Mouse (Mus musculus) heart, embryonic 16.5 days (tissue): ENCODE measurements around the gene Emg1. TPM values are rescaled to one million over a fixed set of nuclear protein-coding genes. Genes with fewer than 3 reads are reported as not detected.

Experiments used
- ATAC-seq: fragments of 200-750 bp; cut with Nextera tagmentation; replicated peaks from 2 replicates; pipeline ENCODE4 v1.8.0; 2017; ENCODE audit warnings: moderate number of reproducible peaks; ENCODE audit not compliant: insufficient read depth, low FRiP score; ENCODE audit errors: extremely low read depth
- H3K27ac ChIP-seq: fragments of 300-500 bp; sonication (generic); 2 replicates; pipeline ENCODE4 v1.5.1; 2014; ENCODE audit warnings: mild to moderate bottlenecking, low read length, control low read depth, moderate library complexity
- H3K27me3 ChIP-seq: fragments of 300-500 bp; sonication (generic); 2 replicates; pipeline ENCODE4 v1.6.1; 2014; ENCODE audit warnings: low read length, mixed read lengths; ENCODE audit not compliant: control insufficient read depth, insufficient read depth
- H3K36me3 ChIP-seq: fragments of 300-500 bp; sonication (generic); 2 replicates; pipeline ENCODE4 v1.6.1; 2014; ENCODE audit not compliant: control insufficient read depth, insufficient read depth
- H3K4me1 ChIP-seq: fragments of 300-500 bp; sonication (generic); 2 replicates; pipeline ENCODE4 v1.6.1; 2014; ENCODE audit warnings: low read length, mixed read lengths; ENCODE audit not compliant: control insufficient read depth, insufficient read depth
- H3K4me2 ChIP-seq: fragments of 300-500 bp; sonication (generic); 2 replicates; pipeline ENCODE4 v1.6.1; 2014; ENCODE audit warnings: low read depth, mild to moderate bottlenecking, control low read depth, low read length
- H3K4me3 ChIP-seq: fragments of 300-500 bp; sonication (generic); 2 replicates; pipeline ENCODE4 v1.5.1; 2014; ENCODE audit warnings: mild to moderate bottlenecking, control low read depth, low read length
- H3K9ac ChIP-seq: fragments of 300-500 bp; sonication (generic); 2 replicates; pipeline ENCODE4 v1.6.1; 2014; ENCODE audit warnings: low read length, control low read depth
- H3K9me3 ChIP-seq: fragments of 300-500 bp; sonication (generic); replicated peaks from 2 replicates; pipeline ENCODE4 v1.6.1; 2016; ENCODE audit warnings: low read length; ENCODE audit not compliant: control insufficient read depth
- WGBS: fragments of 180-500 bp; shearing (Covaris S2); extraction: QIAGEN DNeasy Blood & Tissue Kit; methylation state at CpG from one replicate; pipeline ENCODE4 v1.1.7; 2014; 5-methylcytosine and 5-hydroxymethylcytosine counted together
- polyA plus RNA-seq: library from polyadenylated mRNA; unstranded; fragments of >200 nt; fragmentation: Nextera tagmentation; extraction: Ambion mirVana; gene quantifications from 2 replicates; pipeline ENCODE4 v1.2.1, GENCODE M21; 2015

Emg1 gene
- polyA plus RNA-seq, 1 experiment from 2014 or later = 133 TPM

- no peak for ATAC-seq
- Histone ChIP-seq H3K9me3 (no peaks in the 10 kb centered on the region), H3K27me3 (no peaks in the 10 kb centered on the region), H3K4me1 (peaks cover 9% of the 10 kb centered on the region), H3K36me3 (peaks cover 35% of the 10 kb centered on the region), H3K9ac (no peak overlapping the region), H3K4me3 (no peak overlapping the region), H3K4me2 (no peak overlapping the region), H3K27ac (no peak overlapping the region)
- 62% methylated on average over 7 of the region's 7 CpGs for WGBS
Measured at GRCm38 (mm10) chr6:124703789-124704188, 8.2 kb downstream of the Emg1 start.

- no peaks in the 10 kb centered on the region for H3K9me3 ChIP-seq
- H3K9ac ChIP-seq = no peak overlapping the region
- H3K4me1 ChIP-seq = peaks cover 9% of the 10 kb centered on the region
- no peaks in the 10 kb centered on the region for H3K27me3 ChIP-seq
- H3K36me3 ChIP-seq = peaks cover 31% of the 10 kb centered on the region
- H3K4me2 ChIP-seq = no peak overlapping the region
- WGBS = 50% methylated on average over 3 of the region's 3 CpGs
- H3K4me3 ChIP-seq = no peak overlapping the region
- ATAC-seq = peak; percentile 68
- H3K27ac ChIP-seq = no peak overlapping the region
Measured at GRCm38 (mm10) chr6:124702784-124703103, 9.2 kb downstream of the Emg1 start.

GRCm38 (mm10) chr6:124702102-124702783, 9.7 kb downstream of the Emg1 start:
- no peaks in the 10 kb centered on the region for H3K27me3 ChIP-seq
- H3K27ac ChIP-seq = no peak overlapping the region
- peaks cover 9% of the 10 kb centered on the region for H3K4me1 ChIP-seq
- no peak overlapping the region for H3K9ac ChIP-seq
- no peaks in the 10 kb centered on the region for H3K9me3 ChIP-seq
- no peak overlapping the region for H3K4me3 ChIP-seq
- 90% methylated on average over 17 of the region's 17 CpGs for WGBS
- peaks cover 31% of the 10 kb centered on the region for H3K36me3 ChIP-seq
- H3K4me2 ChIP-seq = no peak overlapping the region
- ATAC-seq = no peak

- H3K36me3 ChIP-seq = peaks cover 31% of the 10 kb centered on the region
- ATAC-seq = no peak
- H3K4me2 ChIP-seq = no peak overlapping the region
- WGBS = 73% methylated on average over 8 of the region's 8 CpGs
- H3K9me3 ChIP-seq = no peaks in the 10 kb centered on the region
- H3K4me3 ChIP-seq = no peak overlapping the region
- peaks cover 9% of the 10 kb centered on the region for H3K4me1 ChIP-seq
- no peak overlapping the region for H3K27ac ChIP-seq
- no peak overlapping the region for H3K9ac ChIP-seq
- H3K27me3 ChIP-seq = no peaks in the 10 kb centered on the region
Measured at GRCm38 (mm10) chr6:124701338-124701737, 10.6 kb downstream of the Emg1 start.

GRCm38 (mm10) chr6:124699962-124700610, 11.9 kb downstream of the Emg1 start:
- H3K4me1 ChIP-seq = peaks cover 9% of the 10 kb centered on the region
- H3K36me3 ChIP-seq = peaks cover 26% of the 10 kb centered on the region
- H3K4me2 ChIP-seq = no peak overlapping the region
- H3K9me3 ChIP-seq = no peaks in the 10 kb centered on the region
- peak; percentile 23; the same call in 1 of the 2 replicates for ATAC-seq
- 76% methylated on average over 11 of the region's 11 CpGs for WGBS
- peak overlapping the region; percentile 55 for H3K27ac ChIP-seq
- no peak overlapping the region for H3K4me3 ChIP-seq
- no peak overlapping the region; the same call in 1 of the 2 replicates for H3K9ac ChIP-seq
- H3K27me3 ChIP-seq = no peaks in the 10 kb centered on the region

GRCm38 (mm10) chr6:124699366-124699765, 12.6 kb downstream of the Emg1 start:
- no peaks in the 10 kb centered on the region for H3K9me3 ChIP-seq
- peaks cover 14% of the 10 kb centered on the region for H3K4me1 ChIP-seq
- H3K4me2 ChIP-seq = no peak overlapping the region
- no peak for ATAC-seq
- no peaks in the 10 kb centered on the region for H3K27me3 ChIP-seq
- H3K36me3 ChIP-seq = peaks cover 18% of the 10 kb centered on the region
- 87% methylated on average over 4 of the region's 4 CpGs for WGBS
- H3K27ac ChIP-seq = no peak overlapping the region
- no peak overlapping the region for H3K4me3 ChIP-seq
- no peak overlapping the region for H3K9ac ChIP-seq

GRCm38 (mm10) chr6:124698751-124699150, 13.2 kb downstream of the Emg1 start:
- WGBS = 80% methylated on average over 6 of the region's 6 CpGs
- no peaks in the 10 kb centered on the region for H3K27me3 ChIP-seq
- H3K9ac ChIP-seq = no peak overlapping the region
- ATAC-seq = no peak
- no peak overlapping the region for H3K4me3 ChIP-seq
- H3K36me3 ChIP-seq = peaks cover 13% of the 10 kb centered on the region
- H3K4me1 ChIP-seq = peaks cover 19% of the 10 kb centered on the region
- H3K4me2 ChIP-seq = no peak overlapping the region
- H3K27ac ChIP-seq = no peak overlapping the region
- H3K9me3 ChIP-seq = no peaks in the 10 kb centered on the region

GRCm38 (mm10) chr6:124696441-124697150, 15.4 kb downstream of the Emg1 start:
- 82% methylated on average over 7 of the region's 7 CpGs for WGBS
- ATAC-seq = no peak
- Histone ChIP-seq H3K4me2 (no peak overlapping the region), H3K9ac (no peak overlapping the region), H3K9me3 (no peaks in the 10 kb centered on the region), H3K27me3 (no peaks in the 10 kb centered on the region), H3K4me3 (no peak overlapping the region), H3K27ac (no peak overlapping the region), H3K36me3 (no peaks in the 10 kb centered on the region), H3K4me1 (peaks cover 27% of the 10 kb centered on the region)
